Mouse (Mus musculus) brain, embryonic 14.5 days (tissue): Measurements from ENCODE around the gene Slc13a4.

Experiments
- CTCF ChIP-seq: fragments of 200-500 bp; IDR thresholded peaks from 2 replicates; pipeline ENCODE4 v1.5.1; 2012; ENCODE audit warnings: inconsistent platforms, mild to moderate bottlenecking, moderate library complexity, borderline replicate concordance; ENCODE audit not compliant: insufficient read depth, insufficient read length; ENCODE audit errors: extremely low read depth
- POLR2A ChIP-seq: fragments of 200-500 bp; IDR thresholded peaks from 2 replicates; pipeline ENCODE4 v1.6.1; 2012; ENCODE audit warnings: mild to moderate bottlenecking, inconsistent platforms, borderline replicate concordance; ENCODE audit not compliant: poor library complexity, insufficient read depth, insufficient read length, severe bottlenecking; ENCODE audit errors: extremely low read depth

- TF ChIP-seq CTCF, result no peak
- no peak for TF ChIP-seq POLR2A
Observed at GRCm38 (mm10) chr6:35313520-35313919, 5.6 kb upstream of the Slc13a4 start.
